9 mouse cellular contexts compared by ENCODE assay signal in genomic region chr16:91825774-91826325, GRCm38 (mm10).
DNase-seq lines count a peak whose midpoint lies in the region; ATAC-seq and TF ChIP-seq lines count a peak whose summit lies in the region.
"Had no signal": no experiment of that assay in that cellular context is flagged by ENCODE, and none has a peak within 500 bp of the region (broad histone marks: within the 10 kb centered on the region; RNA-seq: fewer than 3 reads in every experiment).

No protein-coding gene starts in this region.

- H3K9me3 ChIP-seq in heart, embryonic 16.5 days (replicated peaks; ENCODE audit: control insufficient read depth, low read length), result no peaks in the 10 kb centered on the region
- no peaks in the 10 kb centered on the region for H3K9me3 ChIP-seq in liver, postnatal 0 days (ENCODE audit: low read length)
- H3K9me3 ChIP-seq: neural tube, embryonic 15.5 days had no signal

- TF ChIP-seq EP300 in liver, postnatal 0 days (IDR thresholded peaks at IDR 0.05; ENCODE audit: low read depth), result no peak

- 62% methylated on average over 9 of the region's 9 CpGs for WGBS in heart, embryonic 16.5 days
- 13% methylated on average over 9 of the region's 9 CpGs for WGBS in liver, postnatal 0 days (ENCODE audit: insufficient replicate concordance)

- ATAC-seq in heart, embryonic 16.5 days (replicated peaks; ENCODE audit: extremely low read depth, insufficient read depth, low FRiP score), result peak; percentile 63
- peak; percentile 63 for ATAC-seq in liver, postnatal 0 days

- no peak overlapping the region for H3K27ac ChIP-seq in heart, embryonic 16.5 days (ENCODE audit: low read length)
- H3K27ac ChIP-seq in liver, postnatal 0 days (ENCODE audit: low read depth), result peak overlapping the region; percentile 67; the same call in 1 of the 2 replicates

- H3K4me1 ChIP-seq in heart, embryonic 16.5 days (ENCODE audit: control insufficient read depth, insufficient read depth, low read length), result peaks cover 21% of the 10 kb centered on the region
- peaks cover 45% of the 10 kb centered on the region for H3K4me1 ChIP-seq in liver, postnatal 0 days (ENCODE audit: insufficient read depth)

- H3K27me3 ChIP-seq in heart, embryonic 16.5 days (ENCODE audit: control insufficient read depth, insufficient read depth, low read length), result no peaks in the 10 kb centered on the region
- H3K27me3 ChIP-seq in liver, postnatal 0 days (ENCODE audit: insufficient read depth, low read length), result no peaks in the 10 kb centered on the region
- H3K27me3 ChIP-seq: neural tube, embryonic 15.5 days had no signal

- H3K36me3 ChIP-seq in heart, embryonic 16.5 days (ENCODE audit: control insufficient read depth, insufficient read depth), result peaks cover 19% of the 10 kb centered on the region
- H3K36me3 ChIP-seq in liver, postnatal 0 days (replicated peaks; ENCODE audit: insufficient read depth, low read length), result peaks cover 68% of the 10 kb centered on the region

- intact Hi-C loops in heart, postnatal 25 days (cut with DNase I), result no loop called here
- intact Hi-C loops in left cerebral cortex, postnatal 10 days (cut with DNase I), result no loop called here

- DNase-seq in heart, postnatal 25 days (ENCODE audit: low spot score), result no peak
- peak; percentile 79 for DNase-seq in c-Kit-positive CD71-negative TER-119-negative erythroid progenitor cells, embryonic 14.5 days (ENCODE audit: low read depth)
- DNase-seq in liver, postnatal 0 days, result peak; percentile 73
- peak; percentile 66 to 75 for DNase-seq in spleen, postnatal 4 days (ENCODE audit: low spot score in 2 of 2)
- no peak for DNase-seq in frontal cortex, postnatal 36 days (ENCODE audit: low spot score in 2 of 2)
- no peak for DNase-seq in testis, postnatal 14 days (ENCODE audit: low spot score)
- no peak for DNase-seq in left cerebral cortex, postnatal 10 days (ENCODE audit: extremely low spot score in 1 of 2, low spot score in 2 of 2)

- TF ChIP-seq CTCF in liver, postnatal 0 days (IDR thresholded peaks at IDR 0.05; ENCODE audit: low read depth), result no peak

- H3K4me3 ChIP-seq in heart, embryonic 16.5 days (ENCODE audit: low read length), result no peak overlapping the region
- no peak overlapping the region for H3K4me3 ChIP-seq in liver, postnatal 0 days (ENCODE audit: low read depth, low read length)
- H3K4me3 ChIP-seq: neural tube, embryonic 15.5 days had no signal

- no peak overlapping the region for H3K4me2 ChIP-seq in heart, embryonic 16.5 days (ENCODE audit: low read depth, low read length)
- no peak overlapping the region for H3K4me2 ChIP-seq in liver, postnatal 0 days (ENCODE audit: low read depth, low read length)
- H3K4me2 ChIP-seq: neural tube, embryonic 15.5 days had no signal

- no peak overlapping the region for H3K9ac ChIP-seq in heart, embryonic 16.5 days (ENCODE audit: low read length)
- H3K9ac ChIP-seq in liver, postnatal 0 days (replicated peaks), result no peak overlapping the region
- H3K9ac ChIP-seq: neural tube, embryonic 15.5 days had no signal

Comparison
In these comparisons a context has a peak if more than half of its experiments do, and no peak if none do; other contexts are left out.
1. DNase-seq: peak in c-Kit-positive CD71-negative TER-119-negative erythroid progenitor cells, embryonic 14.5 days (single experiment), liver, postnatal 0 days (single experiment) and spleen, postnatal 4 days (2 of 2); none in heart, postnatal 25 days (single experiment), frontal cortex, postnatal 36 days (0 of 2), testis, postnatal 14 days (single experiment) and left cerebral cortex, postnatal 10 days (0 of 2).